Mouse (Mus musculus) lung, postnatal 4 days (tissue): ENCODE results near the gene Lpar5.
A peak's percentile ranks its signal among the peaks of the same experiment; 100 is the strongest.

ENCODE experiments used
- DNase-seq, 2 experiments: peaks; one replicate each; pipeline ENCODE4 v3.0.0; 2021

Lpar5 gene

DNA sequence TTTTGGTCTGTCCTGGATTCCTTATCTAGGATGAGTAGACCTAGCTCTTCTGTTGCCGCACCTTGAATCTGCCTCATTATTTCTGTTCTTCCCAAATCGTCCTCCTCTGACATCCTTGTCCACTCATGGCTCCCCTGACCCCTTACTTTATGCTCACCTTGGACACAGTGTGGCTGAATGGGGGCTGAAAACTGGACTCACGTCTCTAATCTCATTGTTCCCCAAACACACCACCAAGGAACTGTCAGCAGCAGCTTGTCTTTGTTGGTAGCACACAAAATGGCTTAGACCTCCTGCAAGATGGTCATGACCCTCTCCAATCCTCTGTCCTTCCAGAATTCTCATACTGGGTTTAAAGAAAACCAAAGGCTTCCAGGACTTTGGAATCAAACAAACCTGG lies 20.2 kb downstream of the Lpar5 start:
- DNase-seq: no peak

DNA sequence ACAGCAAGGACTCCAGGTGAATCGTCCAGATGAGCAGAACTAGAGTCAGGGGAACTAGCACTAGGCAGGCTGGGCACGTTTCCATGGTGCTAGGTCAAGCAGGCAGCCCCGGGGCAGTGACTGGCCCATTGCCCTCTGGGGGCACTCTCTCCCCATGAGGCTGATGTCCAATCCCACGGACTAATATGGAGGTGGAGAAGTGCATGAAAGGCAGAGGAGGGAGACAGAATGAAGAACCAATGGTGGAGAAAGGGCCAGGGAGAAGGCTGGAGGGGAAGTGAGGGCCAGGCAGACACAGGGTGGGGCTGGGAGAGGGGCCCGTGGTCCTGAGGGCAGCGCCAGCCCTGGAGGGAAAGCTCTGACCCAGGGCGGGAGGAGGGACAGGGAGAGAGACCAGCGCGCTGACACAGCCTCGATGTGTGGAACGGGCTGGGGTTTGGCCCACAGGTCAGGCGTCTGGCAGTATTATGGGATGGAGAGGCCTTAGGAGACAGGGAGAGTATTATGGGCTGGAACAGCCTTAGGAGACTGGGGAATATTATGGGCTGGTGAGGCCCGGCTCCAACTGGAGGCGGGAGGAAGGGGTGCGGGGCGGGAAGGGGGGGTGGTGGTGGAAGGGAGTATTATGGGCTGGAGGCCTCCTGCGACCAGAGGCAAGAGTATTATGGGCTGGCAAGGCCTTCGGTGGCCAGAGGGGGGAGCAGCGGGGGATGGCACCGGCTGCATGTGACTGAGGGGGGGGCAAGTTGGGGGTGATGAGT lies 21.0 kb downstream of the Lpar5 start:
- DNase-seq: peak; percentile 82 to 91

DNA sequence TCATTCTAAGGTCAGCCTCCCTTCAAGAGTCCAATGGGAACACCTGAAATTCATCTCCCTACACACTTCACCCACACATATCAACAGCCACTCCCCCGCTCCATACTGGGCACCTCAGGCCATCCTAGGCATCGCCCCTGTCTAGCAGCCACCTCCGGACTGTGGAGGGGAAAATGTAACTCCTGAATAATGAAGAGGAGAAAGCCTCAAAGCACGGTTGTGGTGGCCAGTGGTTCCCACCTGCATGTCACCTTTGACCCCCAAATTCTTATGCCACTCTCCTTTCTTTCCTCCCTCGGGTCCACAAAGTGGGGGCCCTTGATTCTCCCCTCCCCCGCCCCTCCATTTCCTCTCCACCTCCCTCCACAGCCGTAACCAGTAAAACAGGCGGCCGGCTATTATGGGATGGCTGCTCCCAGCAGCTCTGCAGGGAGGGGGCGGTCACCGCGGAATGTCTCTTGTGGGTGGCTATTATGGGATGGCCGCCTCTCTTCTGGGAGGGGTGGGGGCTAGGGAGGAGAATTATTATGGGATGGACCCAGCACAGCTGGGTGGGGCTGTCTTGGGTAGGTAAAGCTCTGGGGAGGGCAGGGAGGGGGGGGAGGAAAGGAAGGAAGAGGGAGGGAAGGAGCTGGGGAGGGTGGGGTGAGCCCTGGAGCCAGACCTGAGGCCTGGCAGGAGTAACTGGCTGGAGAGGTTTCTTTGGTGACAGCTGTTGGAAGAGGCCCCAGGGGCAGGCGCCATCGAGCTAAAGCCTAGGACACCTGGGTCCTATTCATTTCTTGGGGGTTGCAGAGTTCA lies 22.0 kb downstream of the Lpar5 start:
- peak; percentile 87 to 95 for DNase-seq

DNA sequence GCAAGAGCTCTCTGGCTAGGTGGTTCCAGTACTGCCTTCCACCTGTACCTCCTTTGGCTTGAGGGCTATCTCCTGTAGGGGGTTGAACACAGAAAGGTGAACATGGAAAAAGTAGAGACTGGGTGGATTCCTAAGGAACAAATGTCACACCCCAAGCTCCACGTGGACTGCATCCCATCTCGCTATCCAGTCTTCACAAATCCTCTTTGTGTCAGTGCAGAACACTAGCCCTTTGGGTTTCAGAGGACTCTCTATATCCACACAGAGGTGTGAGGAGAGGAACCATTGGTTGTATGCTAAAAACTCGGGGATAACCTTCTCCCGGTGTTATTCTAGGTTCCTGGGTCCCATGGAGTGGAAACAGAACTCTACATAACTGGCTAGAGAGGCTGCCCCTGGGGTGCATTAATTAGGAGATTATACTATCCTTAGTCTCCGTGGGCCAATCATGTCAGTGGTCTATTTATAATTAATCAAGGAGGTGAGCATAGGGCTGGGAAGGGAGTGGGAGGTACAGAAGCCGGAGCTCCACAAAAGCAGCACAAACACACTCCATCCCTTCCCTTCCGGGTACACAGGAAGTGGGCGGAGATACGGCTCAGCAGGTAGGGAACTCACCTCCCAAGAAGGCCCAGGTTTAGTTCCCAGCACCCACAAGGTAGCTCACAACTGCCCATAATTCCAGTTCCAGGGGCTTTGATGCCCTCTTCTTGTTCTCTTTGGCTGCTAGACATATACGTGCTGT lies 22.8 kb downstream of the Lpar5 start:
- no peak for DNase-seq

DNA sequence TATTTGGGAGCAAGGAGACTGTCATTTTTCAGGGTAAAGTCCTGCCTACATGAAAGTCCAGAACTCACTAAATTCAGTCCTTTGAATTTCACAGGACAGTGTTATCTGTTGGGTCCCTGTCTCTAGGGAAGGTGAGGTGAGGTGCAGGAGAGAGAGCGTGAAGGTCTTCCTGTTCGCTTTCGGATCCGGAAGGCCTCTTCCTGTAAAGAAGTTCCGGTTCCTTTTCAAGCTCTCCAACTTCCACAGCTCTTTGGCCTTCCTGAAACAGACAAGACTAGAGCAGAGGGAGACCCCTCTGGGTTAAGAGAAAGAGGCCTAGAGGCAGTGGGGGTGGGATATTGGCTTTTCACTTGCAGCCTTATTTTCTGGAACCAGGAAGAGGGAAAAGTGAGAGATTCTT lies 24.7 kb downstream of the Lpar5 start:
- no peak for DNase-seq

DNA sequence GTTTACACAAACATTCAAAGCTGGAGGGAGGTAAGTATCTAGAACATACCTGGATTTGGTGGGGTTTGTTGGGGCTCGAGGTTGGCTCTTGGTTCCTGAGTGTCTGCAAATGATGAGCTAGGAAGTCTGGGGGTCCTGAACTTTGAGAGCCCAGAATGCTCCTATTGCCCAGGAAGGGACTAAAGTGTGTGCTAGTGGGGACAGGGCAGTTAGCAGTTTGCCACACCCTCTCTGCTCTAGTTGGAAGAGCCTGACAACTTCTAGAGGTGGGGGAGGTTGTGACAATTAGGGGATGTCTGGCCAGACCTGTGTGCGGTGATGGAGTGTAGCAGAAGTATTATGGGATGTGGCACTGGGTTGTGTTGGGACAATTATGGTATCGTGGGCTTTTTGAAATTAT lies 27.1 kb downstream of the Lpar5 start:
- DNase-seq: no peak

DNA sequence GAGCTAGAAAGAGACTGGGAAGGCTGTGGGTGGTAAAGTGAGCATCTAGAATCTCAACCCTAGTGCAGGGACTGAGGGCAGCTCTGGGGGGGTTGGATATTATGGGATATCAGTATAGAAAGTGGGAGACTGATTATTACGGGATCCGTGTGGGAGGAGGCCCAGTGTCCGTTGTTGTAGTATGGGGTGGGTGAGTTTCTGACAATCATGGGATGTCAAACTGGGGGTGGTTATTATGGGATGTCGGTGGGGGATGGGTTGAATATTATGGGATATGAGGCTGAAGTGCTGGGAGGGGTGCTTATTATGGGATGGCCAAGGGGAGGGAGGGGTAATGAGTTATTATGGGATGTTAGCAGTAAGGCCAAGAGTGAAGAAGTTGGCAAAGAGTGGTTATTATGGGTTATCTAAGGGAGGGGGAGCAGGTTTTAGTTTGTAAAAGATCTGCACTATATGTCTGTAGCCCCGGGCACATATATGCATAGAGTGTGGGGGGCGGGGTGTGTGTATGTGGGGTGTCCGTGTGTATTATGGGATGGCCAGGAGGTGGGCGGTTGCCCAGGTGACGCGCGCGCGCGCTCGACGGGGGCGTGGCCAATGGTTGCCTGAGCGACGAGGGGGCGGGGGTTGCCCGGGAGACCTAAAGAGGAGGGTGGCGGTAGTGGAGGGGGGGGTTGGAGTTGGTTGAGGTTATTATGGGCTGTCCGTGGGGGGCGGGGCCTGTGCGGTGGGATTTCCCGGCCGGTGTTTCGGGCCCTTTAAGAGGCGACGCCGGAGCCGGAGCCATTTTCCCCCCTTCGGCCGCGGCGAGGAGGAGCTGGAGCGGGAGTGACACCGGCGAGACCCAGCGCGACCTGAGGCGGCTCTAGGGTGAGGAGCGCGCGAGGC lies 27.9 kb downstream of the Lpar5 start, which contains the start of gene Chd4:
TSS of gene Chd4 (plus strand) at position 591 of the 888 bp plus-strand sequence.
- DNase-seq: peak; percentile 96

DNA sequence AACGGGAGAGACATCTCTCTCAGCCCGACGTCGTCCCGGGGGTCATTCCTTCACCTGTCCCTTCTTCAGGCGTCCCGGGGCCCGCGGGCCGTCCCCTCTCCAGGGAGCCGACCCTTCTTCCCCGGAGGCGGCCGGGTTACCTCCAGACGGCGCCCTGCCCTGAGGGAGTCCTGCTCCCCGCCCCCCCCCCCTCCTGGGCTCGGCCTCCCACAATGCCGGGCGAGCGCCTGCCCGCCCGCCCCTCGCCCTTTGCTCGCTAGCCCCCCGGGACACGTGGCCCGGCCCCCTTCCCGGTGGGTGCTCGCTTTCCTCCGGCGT lies 28.5 kb downstream of the Lpar5 start:
- no peak for DNase-seq

DNA sequence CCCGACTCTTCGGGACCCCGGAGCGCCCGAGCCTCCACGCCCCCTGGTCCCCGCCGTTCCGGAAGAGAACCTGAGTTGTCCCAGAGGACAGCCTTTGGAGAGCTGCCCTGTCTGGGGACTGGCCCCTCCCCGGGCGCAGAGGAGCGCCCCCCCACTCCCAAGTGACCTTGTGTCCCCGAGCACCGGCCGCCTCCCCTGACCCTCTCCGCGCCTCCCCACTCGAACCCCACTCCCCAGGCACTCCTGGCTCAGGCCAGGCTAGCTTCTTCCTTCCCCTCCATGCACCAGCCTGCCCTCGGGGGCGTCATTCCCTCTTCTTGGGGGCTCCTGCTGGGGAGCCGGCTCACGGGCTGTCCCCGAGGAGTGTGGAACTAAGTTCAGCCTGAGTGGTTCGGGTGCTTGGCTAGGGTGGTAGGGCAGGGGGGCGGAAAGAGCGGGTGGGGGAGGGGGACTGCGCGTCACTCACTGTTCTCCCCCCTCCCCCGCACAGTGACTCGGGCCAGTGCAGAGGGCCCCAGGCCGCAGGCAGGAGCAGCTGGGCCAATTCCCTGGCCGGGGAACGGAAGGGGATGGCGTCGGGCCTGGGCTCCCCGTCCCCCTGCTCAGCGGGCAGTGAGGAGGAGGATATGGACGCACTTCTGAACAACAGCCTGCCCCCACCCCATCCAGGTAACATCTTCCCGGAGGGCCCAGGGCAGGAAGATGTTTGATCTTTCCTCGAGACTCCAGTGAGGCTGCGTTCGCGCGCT lies 29.1 kb downstream of the Lpar5 start:
- peak; percentile 74 to 79 for DNase-seq

DNA sequence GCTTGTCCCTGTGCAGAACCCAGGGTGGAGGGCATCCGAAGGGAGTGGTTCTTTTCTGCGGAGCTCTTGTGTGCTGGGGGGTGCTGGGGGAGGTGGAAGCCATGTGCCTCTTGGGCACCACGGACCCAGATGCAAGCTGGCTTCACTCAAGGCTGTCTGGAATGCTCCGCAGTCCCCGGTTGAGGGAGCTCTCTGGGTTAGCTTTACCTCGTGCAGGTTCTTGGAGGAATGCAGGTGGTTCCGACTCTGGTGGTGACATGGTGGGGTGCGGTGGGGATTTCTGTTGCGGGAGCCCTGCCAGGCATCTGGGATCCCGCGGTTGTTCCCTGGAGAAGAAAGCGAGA lies 29.6 kb downstream of the Lpar5 start:
- no peak for DNase-seq

DNA sequence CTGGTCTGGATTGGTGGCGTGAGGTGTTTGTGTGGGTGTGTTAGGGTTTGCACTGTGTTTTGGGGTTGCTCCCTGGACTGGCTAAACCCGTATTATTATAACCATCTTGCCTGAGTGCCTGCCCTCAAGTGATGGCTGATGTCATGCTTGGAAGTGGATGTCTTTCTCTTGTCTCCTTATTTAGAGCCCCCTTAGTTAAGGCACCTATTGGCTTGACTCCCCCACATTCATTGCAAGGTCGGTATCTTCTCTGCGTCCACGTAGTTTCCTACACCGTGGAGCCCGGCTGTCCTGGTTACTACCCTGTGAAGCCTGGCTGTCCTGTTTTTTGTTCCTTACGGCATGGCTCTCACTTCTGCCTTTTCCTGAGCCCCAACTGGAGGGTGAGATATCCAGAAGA lies 30.2 kb downstream of the Lpar5 start:
- no peak for DNase-seq

DNA sequence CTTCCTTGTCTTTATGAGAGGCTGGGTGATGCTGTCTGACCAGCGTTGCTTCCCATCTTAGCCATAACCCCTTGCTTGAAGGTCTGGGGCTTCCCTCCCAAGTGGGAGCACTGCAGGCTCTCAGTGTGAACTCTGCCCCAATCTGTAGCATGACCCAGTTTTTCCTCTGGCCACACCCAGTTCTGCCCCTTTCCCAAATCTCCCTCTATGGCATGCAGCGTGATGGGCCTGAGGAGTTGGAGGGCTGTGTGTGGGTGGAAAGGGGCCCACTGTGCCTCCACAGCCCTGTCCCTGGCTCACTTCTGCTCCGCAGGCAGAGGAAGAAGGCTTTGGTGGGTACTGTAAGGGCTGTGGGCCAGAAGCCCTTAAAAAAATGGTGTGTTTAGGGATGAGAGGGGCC lies 30.8 kb downstream of the Lpar5 start:
- no peak for DNase-seq

DNA sequence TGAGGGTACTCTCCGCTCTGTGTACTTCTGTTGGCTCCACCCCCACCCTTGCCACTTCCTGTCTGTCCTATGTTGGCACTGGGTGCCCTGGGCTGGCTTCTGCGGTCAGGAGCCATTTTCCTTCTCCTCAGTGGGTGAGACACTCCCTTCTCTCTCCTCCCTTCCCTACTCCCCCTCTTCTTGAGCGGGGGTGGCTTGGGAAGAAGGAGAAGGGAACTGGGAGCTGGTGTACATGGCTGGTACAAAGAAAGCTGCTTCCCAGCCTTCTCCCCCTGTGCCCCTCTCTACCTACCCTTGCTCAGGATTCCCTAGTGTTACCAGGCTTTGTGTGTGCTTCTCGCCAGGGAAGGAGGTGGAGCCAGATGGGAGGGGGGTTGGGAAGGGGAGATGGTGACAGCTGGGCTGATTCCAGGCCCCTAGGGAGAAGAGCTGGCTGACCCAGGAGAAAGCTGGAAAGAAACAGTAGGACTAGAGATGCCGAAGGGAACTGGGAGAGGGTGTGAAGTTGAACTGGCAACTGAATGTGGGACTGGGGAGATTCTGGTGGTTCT lies 31.8 kb downstream of the Lpar5 start:
- peak; percentile 66 to 68 for DNase-seq

DNA sequence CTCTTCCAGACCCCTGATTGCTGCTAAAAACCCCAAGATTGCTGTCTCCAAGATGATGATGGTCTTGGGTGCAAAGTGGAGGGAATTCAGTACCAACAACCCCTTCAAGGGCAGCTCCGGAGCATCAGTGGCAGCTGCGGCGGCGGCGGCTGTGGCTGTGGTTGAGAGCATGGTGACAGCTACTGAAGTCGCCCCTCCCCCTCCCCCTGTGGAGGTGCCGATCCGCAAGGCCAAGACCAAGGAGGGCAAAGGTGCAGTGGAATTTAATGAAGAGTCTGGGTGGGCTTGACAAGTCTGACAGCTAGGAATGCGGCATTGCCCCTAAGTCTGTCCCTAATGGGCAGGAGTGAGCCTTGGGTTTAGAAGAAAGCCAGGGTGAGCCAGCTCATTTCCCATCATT lies 33.7 kb downstream of the Lpar5 start:
- no peak for DNase-seq

DNA sequence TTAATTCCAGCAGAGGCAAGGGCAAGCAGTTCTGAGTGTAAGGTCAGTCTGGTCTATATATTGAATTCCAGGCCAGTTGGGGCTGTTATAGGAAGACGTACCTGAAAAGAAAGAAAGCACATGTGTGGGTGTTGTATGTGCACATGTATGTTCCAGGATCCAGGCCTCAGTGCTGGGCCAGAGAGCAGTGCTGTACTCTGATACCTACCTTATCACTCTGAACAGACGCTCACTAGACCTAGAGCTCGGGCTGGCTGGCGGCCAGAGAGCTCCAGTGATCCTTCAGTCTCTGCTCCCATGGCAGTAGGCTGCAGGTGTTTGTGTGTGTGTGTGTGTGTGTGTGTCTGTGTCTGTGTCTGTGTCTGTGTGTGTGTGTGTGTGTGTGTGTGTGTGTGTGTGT lies 36.5 kb downstream of the Lpar5 start:
- no peak for DNase-seq

DNA sequence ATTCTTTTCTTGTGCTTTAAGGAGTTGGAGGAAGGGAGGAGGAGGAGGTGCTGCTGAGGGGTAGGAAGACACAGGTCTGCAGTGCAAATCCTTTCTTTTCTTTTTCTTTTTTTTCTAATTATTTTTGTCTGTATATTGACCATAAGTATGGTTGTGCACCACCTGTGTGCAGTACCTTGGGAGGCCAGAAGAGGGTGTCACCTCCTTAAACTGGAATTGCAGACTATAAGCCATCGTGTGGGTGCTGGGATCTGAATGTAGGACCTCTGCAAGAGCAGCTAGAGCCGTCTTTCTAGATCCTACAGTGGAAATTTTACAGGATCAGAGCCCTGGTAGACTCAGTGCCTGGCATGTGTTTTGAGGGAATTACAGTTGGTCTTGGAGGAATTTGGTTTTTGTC lies 40.0 kb downstream of the Lpar5 start:
- no peak for DNase-seq

DNA sequence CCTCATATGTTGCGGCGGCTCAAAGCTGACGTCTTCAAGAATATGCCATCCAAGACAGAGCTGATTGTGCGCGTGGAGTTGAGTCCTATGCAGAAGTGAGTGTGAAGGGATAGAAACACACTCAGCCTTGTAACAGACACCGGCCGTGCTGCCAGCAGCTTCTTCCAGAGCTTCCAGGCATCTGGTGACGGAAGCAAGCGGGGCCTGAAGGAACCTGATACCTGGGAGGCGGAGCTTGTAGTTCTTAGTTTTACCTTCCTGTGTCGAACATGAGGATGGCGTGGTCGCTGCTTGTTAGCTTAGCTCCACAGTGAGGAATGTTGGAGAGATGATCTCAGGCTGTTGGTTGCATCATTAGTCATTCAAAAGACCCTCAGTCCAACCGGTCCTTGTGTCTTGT lies 41.7 kb downstream of the Lpar5 start:
- no peak for DNase-seq

DNA sequence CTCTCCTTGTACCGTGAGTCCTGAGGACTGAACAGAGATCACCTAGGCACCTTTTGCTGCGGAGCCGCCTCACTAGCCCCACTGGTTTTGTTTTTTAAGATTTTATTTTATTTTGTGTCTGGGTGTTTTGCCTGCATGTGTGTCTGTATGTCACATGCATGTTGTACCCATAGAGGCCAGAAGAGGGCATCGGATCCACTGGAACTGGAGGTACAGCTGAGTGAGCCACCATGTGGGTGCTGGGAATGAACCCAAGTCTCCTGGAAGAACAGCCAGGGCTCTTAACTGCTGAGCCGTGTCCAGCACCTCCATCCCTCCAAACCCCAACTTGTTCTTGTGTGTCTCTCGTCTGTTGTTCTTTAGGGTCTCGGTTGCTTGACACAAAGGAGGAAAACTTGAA lies 43.2 kb downstream of the Lpar5 start:
- DNase-seq: peak in 1 of 2 experiments; percentile 60

DNA sequence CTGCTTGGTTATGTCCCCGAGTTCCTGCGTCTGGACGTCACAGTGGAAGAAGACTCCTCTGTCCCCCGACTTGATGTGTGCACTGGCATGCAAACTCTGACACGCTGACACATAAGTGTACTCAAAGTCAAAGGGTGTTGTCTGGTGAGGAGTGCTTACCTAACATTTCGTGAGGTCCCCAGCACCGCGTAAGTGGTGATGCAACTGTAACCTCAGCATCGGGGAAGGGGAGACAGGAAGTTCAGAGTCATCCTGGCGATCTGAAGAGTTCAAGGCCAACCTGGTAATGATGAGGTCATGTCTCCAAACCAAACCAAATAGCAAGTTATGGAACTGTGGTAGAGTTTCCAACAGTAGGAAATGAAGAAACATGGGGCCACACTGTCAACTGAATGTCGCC lies 44.8 kb downstream of the Lpar5 start:
- no peak for DNase-seq

DNA sequence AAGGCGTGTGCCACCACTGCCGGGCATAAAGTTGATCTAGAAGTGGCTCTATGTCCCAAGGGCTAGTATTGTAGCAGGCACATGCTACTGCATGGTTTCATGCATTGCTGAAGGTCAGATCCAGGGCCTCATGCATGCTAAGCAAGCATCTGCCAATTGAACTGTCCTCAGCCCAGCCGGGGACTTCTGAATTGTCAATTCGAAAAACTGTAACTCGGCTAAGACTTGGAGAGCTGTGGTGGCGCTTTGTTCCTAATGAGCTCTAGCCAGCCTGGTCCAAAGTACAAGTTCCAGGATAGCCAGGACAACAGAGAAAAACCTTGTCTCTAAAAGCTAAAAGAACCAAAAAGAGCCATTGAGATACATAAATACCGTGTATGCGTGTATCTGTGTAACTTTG lies 51.7 kb downstream of the Lpar5 start:
- DNase-seq: no peak

DNA sequence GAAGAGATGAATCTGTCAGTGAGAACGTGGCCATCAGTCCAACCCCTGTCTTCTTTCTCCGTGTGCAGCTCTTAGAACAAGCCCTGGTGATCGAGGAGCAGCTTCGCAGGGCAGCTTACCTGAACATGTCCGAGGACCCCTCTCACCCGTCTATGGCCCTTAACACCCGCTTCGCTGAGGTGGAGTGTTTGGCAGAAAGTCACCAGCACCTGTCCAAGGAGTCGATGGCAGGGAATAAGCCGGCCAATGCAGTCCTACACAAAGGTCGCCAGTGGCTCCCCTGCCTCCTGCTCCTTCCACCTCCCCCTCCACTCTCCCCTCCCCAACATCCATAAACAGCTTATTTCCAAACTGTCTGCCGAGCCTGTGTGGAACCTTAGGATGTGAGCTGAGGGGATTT lies 61.0 kb downstream of the Lpar5 start:
- no peak for DNase-seq
